Mouse (Mus musculus): ENCODE measurements around the gene Olfr1299.

Olfr1299 gene

GRCm38 (mm10) chr2:111661119-111661518, at the start of gene Olfr1299:
Gene Olfr1299, plus strand, starts transcription at chr2:111661419.
- DNase-seq (ENCODE audit: low read depth), result no peak

- no peak for DNase-seq (ENCODE audit: low read depth)
These were observed 34.8 kb upstream of the Olfr1299 start, which contains the start of gene Olfr1297 for GRCm38 (mm10) chr2:111626397-111626796. Gene Olfr1297, minus strand, starts transcription at chr2:111626497.

GRCm38 (mm10) chr2:111649101-111649500, 12.1 kb upstream of the Olfr1299 start, which contains the start of gene Olfr1298:
Gene Olfr1298, minus strand, starts transcription at chr2:111649201.
- no peak for DNase-seq (ENCODE audit: low read depth)
